Mouse (Mus musculus) thymus, postnatal 10 days (tissue): ENCODE results near the gene Wipf3.

Source experiments
- DNase-seq, 2 experiments: peaks; one replicate each; pipeline ENCODE4 v3.0.0; 2021; ENCODE audit warnings: low spot score in 2 of 2

The Wipf3 gene

DNA sequence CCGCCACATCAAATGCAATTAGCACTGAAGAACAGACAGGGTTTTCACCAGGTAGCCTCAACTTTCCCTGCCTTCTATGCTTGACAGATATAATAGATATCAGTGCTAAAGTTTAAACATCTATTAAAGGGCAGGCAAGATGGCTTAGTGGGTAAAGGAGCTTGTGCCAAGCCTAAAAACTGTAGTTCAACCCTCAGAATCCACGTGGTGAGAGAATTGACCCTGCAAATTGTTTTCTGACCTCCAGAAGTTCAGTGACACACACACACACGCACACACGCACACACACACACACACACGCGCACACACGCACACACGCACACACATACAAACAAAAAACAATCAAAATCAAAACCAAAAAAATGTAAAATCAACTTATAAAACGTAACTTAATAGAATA lies 2.8 kb downstream of the Wipf3 start:
- no peak for DNase-seq

GRCm38 (mm10) chr6:54432806-54433545 lies 3.6 kb downstream of the Wipf3 start:
- DNase-seq: no peak

- no peak for DNase-seq
Observed at GRCm38 (mm10) chr6:54434171-54434570, 4.8 kb downstream of the Wipf3 start.

DNA sequence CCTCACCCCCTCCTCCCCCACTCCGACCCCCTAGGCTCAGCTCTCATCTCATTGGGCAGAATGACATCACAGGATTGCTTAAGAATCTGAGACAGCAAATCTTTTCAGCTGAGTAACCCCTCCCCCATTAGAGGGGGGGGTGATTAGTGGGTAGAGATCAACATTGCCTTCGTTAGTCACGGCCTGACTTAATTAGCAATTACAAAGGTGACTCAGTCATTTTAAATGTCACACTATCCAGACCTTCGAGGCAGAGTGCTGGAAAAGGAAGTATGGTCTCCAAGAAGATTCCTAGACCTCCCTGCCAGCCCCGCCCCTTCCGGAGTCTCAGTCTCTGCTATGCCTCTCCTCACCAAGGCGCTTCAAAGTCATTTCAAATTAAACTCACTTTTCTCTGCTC lies 6.3 kb downstream of the Wipf3 start:
- no peak for DNase-seq

- no peak for DNase-seq
Observed at GRCm38 (mm10) chr6:54436286-54436685, 6.9 kb downstream of the Wipf3 start.

DNA sequence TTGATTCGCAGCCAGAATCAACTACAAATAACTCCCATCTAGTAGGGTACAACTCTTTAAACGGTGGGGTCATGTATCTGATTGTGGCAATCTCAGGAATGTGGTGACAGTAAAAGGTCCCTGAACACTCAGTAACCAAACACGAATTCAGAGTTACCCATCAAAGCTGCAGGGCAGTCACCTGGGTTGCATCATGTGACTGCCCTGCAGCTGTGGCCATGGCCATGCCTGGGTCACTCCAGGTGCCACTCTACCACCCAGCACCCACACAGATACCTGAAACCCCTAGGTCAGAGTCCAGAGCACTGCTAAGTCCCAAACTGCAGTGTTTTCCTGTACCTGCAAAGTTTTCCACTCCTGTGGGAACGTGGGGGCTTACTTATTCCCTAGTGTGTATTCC lies 9.1 kb downstream of the Wipf3 start:
- no peak for DNase-seq

- no peak for DNase-seq
Observed at GRCm38 (mm10) chr6:54440658-54441057, 11.3 kb downstream of the Wipf3 start.

DNA sequence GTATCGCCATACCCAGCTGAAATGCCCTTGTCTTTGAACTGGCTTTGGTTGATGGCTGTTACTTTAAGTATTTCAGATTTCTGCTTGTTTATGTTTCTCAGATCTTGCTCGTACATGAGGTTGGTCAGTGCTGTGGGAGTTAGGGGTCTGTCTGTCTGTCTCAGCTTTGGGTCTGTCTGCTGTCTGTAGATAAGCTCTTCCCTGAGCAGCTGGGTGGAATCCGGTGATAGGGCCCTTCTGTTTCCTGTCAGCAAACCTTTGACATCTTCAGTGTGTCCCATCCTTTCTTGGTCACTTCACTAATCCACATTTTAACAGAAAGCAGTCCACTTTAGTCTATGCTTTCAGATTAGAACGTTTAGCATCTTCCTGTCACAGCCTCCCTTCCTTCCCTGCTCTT lies 14.3 kb downstream of the Wipf3 start:
- DNase-seq: no peak

DNA sequence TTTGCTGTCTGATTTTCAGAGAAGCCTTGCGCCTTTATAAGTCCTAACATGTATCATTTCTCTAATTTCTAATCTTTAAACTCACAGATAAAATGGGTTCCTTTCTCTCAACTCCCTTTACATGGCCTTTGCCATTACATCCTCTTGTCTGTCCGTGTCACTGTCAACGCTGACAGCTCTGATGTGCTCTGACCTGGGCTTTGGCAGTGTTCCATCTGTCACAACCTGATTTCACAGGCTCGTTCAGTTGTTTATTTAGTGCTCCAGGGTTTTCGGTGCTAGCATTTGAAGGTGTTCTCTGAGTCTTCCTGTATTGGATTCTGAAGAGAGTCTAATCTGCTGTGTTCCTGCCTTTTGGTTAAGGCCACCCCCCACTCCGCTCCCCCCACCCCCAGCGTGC lies 14.7 kb downstream of the Wipf3 start:
- DNase-seq: no peak

DNA sequence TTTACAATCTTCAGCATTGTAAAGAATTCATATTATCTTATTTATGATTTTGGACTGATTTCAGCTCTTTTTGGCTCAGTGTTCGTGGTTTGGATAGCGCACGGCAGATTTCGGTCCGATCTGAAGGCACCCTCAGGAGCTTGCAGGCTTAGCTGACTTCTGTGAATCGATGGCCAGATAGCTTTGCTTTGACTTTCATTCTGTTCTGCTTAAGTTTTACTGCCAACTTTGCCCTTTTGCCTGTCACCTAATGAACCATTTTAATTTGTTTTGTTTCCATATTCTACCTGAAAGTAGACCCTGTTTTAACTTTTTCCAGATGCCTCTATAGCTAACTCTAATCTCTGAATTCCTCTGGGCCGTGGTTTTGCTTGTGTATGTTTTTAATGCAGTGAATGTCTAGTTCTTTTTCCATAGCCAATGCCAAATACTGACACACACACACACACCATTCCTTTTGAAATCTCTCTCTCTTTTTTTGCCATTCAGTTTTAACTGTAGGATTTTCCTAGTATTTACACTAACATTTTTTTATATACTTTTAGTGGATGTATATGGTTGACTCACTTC lies 15.9 kb downstream of the Wipf3 start:
- no peak for DNase-seq

GRCm38 (mm10) chr6:54447353-54447752 lies 17.9 kb downstream of the Wipf3 start:
- DNase-seq: no peak

DNA sequence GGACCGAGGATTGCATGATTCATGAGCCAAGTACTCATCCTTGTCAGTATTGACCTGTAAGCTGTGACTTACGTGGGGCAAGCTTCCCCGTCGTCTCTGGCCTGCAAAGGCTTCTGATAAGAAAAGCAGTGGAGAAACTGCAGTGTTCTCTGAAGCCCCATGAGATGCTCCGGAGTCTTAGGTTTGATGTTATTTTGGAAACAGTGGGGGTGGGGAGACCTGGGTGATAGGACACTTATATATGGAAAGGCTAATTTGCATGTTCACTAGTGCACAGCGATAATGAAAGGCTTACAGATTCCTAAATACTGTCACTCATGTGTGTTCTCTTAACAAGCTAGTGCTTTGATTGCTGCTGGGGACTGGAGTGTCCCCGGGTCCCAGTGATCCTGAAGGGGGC lies 30.3 kb downstream of the Wipf3 start:
- no peak for DNase-seq

DNA sequence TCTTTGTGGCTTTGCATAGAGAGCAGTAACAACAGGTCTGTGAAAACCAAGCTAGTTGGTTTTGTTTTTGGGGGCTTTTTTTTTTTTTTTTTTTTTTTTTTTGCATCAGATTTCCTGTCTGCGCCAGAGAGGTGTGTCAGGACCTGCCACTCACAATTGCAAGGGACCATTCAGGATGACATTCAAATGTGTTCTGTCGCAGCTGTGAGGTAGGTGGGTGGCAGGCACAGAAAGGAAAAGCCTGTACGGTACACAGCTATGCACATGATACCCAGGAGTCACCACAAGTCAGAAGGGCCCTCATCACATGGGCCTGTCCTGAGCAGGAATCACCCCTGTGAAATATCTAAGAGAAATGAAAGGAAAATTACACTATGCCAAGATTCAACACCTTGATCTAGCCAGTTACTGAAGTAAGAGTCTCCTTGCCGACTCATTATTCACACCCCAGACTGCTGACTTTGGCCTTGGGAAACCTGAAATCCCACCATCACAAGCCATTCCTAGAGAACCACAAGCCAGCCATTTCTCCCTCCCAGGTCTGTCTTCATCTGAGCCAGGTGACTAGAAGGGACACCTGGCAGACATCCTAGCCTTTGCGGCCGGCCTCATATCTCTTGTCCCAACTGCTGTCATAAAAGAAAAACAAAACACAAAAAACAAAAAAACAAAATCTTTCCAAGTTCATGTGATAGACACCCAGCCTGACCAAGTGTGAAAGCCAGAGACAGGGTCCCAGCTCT lies 30.9 kb downstream of the Wipf3 start:
- DNase-seq: no peak

- DNase-seq: no peak
Observed at GRCm38 (mm10) chr6:54460915-54461671, 31.7 kb downstream of the Wipf3 start.

DNA sequence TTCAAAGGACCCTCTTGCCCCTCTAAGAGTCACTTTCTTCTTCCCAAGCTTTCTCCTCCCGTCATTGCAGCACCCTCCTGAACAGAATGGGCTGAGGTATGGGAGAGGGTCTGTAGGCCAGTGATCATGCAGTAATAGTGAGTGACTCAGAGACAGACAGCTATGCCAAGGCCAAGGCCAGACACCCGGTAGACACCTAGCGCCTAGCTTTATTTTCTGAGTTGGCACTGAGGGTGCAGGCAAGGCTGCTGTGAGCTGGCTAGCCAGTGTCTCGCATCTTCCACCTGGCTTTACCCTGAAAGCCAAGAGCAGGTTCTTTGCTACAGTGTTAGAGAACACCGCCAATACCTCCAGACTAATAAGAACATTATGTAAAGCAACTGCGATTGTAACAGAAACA lies 33.4 kb downstream of the Wipf3 start:
- no peak for DNase-seq

GRCm38 (mm10) chr6:54463701-54464458 lies 34.5 kb downstream of the Wipf3 start:
- no peak for DNase-seq

DNA sequence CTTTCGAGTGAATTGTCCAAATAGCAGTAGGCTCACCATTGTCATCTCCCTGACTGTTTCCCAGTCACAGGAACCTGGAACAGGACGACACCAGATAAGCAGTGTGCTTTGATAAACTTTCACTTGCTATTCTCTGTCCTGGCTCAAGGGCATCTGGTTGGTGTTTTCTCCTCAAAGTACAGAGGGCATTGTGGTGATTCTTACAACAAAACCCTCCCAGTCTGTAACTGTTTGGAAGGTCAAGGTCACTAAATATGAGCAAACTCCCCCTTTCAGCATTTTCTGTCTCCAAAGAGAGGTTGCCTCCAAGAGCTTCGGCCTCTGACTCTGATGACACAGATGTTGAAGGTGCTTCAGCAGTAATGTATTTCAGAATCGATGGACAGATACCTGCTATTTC lies 35.5 kb downstream of the Wipf3 start:
- no peak for DNase-seq

DNA sequence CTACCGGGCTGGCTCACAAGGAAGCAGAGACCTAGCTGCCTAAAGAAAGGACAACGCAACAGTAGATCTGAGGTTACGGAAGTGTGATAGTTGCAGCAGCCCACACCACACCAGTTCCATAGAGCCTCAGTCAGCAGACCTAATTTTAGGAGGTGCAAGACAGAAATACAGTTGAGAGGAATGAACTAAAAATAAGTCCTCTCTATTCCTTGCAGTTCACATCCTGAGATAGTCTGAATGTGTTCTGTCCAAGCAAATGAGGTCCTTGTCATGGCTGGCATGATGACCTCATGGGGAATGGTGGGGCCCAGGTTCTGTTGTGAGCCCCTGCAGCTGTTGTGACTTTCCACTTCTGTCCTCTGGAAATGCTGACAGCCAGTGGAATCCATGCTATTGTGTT lies 38.0 kb downstream of the Wipf3 start:
- no peak for DNase-seq

- no peak for DNase-seq
Observed at GRCm38 (mm10) chr6:54471866-54472265, 42.5 kb downstream of the Wipf3 start.

DNA sequence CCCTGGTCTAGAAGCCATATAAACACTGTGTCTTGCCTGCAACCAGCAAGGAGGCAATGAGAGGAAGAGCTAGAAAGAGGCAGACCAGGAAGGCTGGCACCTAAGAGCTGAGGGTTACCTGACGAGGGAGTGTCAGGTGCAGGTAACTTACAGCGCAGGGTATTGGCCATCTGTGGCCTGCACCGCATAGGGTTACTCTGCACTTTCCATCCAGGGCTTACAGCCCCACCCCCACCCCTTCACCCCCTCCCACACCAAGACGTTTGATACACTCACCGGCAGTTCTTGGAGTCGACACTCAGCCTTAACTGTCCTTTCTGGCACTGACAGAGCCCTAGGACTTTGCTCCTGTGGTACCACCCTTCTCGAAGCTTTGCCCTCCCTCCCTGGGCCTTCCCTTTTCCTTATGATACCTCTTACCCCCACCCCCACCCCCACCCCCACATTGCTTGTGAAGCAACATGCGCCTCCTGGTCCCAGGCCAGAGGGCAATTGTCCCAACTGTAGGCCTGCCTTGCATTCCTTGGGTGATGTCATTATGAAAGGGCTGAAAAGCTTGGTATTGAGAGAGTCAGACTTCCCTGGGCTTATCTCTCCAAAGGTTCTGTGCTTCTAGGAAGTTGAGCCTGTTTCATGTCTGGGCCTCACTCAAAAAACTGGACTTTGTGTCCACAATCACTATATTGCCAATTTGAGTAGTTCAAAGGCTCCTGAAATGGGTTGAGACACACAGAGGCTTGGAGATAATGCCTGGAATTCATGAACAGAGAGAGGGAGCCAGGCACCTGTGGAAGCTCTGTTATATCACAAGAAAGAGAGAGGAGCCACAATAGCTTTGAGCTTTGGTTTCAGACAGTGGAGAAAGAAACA lies 43.7 kb downstream of the Wipf3 start:
- DNase-seq: no peak
